Mouse (Mus musculus): ENCODE data around the gene Engase. TPM values are rescaled to one million over a fixed set of nuclear protein-coding genes. Genes with fewer than 3 reads are reported as not detected.

Engase gene
- polyA plus RNA-seq, 1 experiment from 2014 or later = 7.0 TPM

GRCm38 (mm10) chr11:118494001-118494737, 17.5 kb downstream of the Engase start:
- H3K27ac ChIP-seq = peak overlapping the region; percentile 72; the same call in 1 of the 2 replicates

GRCm38 (mm10) chr11:118495065-118495464, 18.4 kb downstream of the Engase start:
- Histone ChIP-seq H3K27ac (no peak overlapping the region), H3K4me2 (no peak overlapping the region), H3K9ac (0 out of 2 replicates have a peak overlapping the region, but pooled peaks have one; percentile 8), H3K27me3 (no peaks in the 10 kb centered on the region), H3K36me3 (peaks cover 7% of the 10 kb centered on the region), H3K4me1 (replicated peaks) (peaks cover 50% of the 10 kb centered on the region), H3K4me3 (no peak overlapping the region), H3K9me3 (no peaks in the 10 kb centered on the region)
- ATAC-seq (ENCODE audit: low FRiP score) = no peak
- 47% methylated on average over 5 of the region's 5 CpGs for WGBS

More at GRCm38 (mm10) chr11:118494001-118494737, 17.5 kb downstream of the Engase start:
- H3K4me3 ChIP-seq = no peak overlapping the region
- H3K9me3 ChIP-seq = no peaks in the 10 kb centered on the region
- ATAC-seq (ENCODE audit: low FRiP score) = no peak
- H3K9ac ChIP-seq = no peak overlapping the region
- H3K4me2 ChIP-seq = no peak overlapping the region
- no peaks in the 10 kb centered on the region for H3K27me3 ChIP-seq
- 90% methylated on average over 12 of the region's 12 CpGs for WGBS
- H3K36me3 ChIP-seq = peaks cover 4% of the 10 kb centered on the region
- H3K4me1 ChIP-seq (replicated peaks) = peaks cover 59% of the 10 kb centered on the region

GRCm38 (mm10) chr11:118496066-118496689, 19.5 kb downstream of the Engase start:
- Histone ChIP-seq H3K36me3 (peaks cover 14% of the 10 kb centered on the region), H3K27ac (no peak overlapping the region), H3K4me2 (no peak overlapping the region), H3K9ac (peak overlapping the region; percentile 39), H3K9me3 (no peaks in the 10 kb centered on the region), H3K27me3 (no peaks in the 10 kb centered on the region), H3K4me1 (replicated peaks) (peaks cover 40% of the 10 kb centered on the region), H3K4me3 (no peak overlapping the region)
- 50% methylated on average over 20 of the region's 20 CpGs for WGBS
- no peak for ATAC-seq (ENCODE audit: low FRiP score)

GRCm38 (mm10) chr11:118502990-118503389, 26.4 kb downstream of the Engase start:
- Histone ChIP-seq H3K4me1 (replicated peaks) (peaks cover 16% of the 10 kb centered on the region), H3K9ac (no peak overlapping the region), H3K9me3 (no peaks in the 10 kb centered on the region), H3K4me3 (no peak overlapping the region), H3K27me3 (peaks cover 37% of the 10 kb centered on the region), H3K27ac (no peak overlapping the region), H3K4me2 (no peak overlapping the region), H3K36me3 (peaks cover 37% of the 10 kb centered on the region)
- no peak for ATAC-seq (ENCODE audit: low FRiP score)
- 58% methylated on average over 6 of the region's 6 CpGs for WGBS

- Histone ChIP-seq H3K4me2 (no peak overlapping the region), H3K9ac (no peak overlapping the region), H3K27ac (0 out of 2 replicates have a peak overlapping the region, but pooled peaks have one; percentile 4), H3K27me3 (peaks cover 37% of the 10 kb centered on the region), H3K4me3 (no peak overlapping the region), H3K4me1 (replicated peaks) (peaks cover 22% of the 10 kb centered on the region), H3K9me3 (no peaks in the 10 kb centered on the region), H3K36me3 (peaks cover 37% of the 10 kb centered on the region)
- ATAC-seq (ENCODE audit: low FRiP score) = no peak
- WGBS = 30% methylated on average over 34 of the region's 34 CpGs
These were observed 27.0 kb downstream of the Engase start for GRCm38 (mm10) chr11:118503418-118504179.

GRCm38 (mm10) chr11:118504180-118504454, 27.5 kb downstream of the Engase start:
- no peak for ATAC-seq (ENCODE audit: low FRiP score)
- no peak overlapping the region for H3K27ac ChIP-seq
- WGBS = 64% methylated on average over 5 of the region's 5 CpGs

GRCm38 (mm10) chr11:118507095-118507494, 30.5 kb downstream of the Engase start:
- Histone ChIP-seq H3K27ac (no peak overlapping the region), H3K9me3 (no peaks in the 10 kb centered on the region), H3K4me1 (replicated peaks) (peaks cover 33% of the 10 kb centered on the region), H3K4me3 (no peak overlapping the region), H3K4me2 (no peak overlapping the region), H3K36me3 (peaks cover 21% of the 10 kb centered on the region), H3K27me3 (peaks cover 40% of the 10 kb centered on the region), H3K9ac (no peak overlapping the region)
- WGBS = 93% methylated on average over 6 of the region's 6 CpGs
- ATAC-seq (ENCODE audit: low FRiP score) = no peak

More at GRCm38 (mm10) chr11:118504180-118504454, 27.5 kb downstream of the Engase start:
- no peak overlapping the region for H3K4me3 ChIP-seq
- H3K36me3 ChIP-seq = peaks cover 37% of the 10 kb centered on the region
- peaks cover 37% of the 10 kb centered on the region for H3K27me3 ChIP-seq
- H3K9ac ChIP-seq = no peak overlapping the region
- H3K4me2 ChIP-seq = no peak overlapping the region
- no peaks in the 10 kb centered on the region for H3K9me3 ChIP-seq
- H3K4me1 ChIP-seq (replicated peaks) = peaks cover 25% of the 10 kb centered on the region

- Histone ChIP-seq H3K27me3 (peaks cover 36% of the 10 kb centered on the region), H3K27ac (no peak overlapping the region; the same call in 1 of the 2 replicates), H3K4me3 (no peak overlapping the region), H3K36me3 (peaks cover 15% of the 10 kb centered on the region), H3K4me1 (replicated peaks) (peaks cover 42% of the 10 kb centered on the region), H3K9me3 (no peaks in the 10 kb centered on the region), H3K4me2 (no peak overlapping the region), H3K9ac (no peak overlapping the region)
- WGBS = 40% methylated on average over 5 of the region's 5 CpGs
- peak; percentile 3; the same call in 1 of the 2 replicates for ATAC-seq (ENCODE audit: low FRiP score)
These were observed 31.3 kb downstream of the Engase start for GRCm38 (mm10) chr11:118507904-118508303.

- H3K4me2 ChIP-seq = no peak overlapping the region
- ATAC-seq (ENCODE audit: low FRiP score) = no peak
- peak overlapping the region; percentile 35; the same call in 1 of the 2 replicates for H3K27ac ChIP-seq
- 77% methylated on average over 7 of the region's 7 CpGs for WGBS
- H3K9ac ChIP-seq = 0 out of 2 replicates have a peak overlapping the region, but pooled peaks have one; percentile 29
- peaks cover 11% of the 10 kb centered on the region for H3K36me3 ChIP-seq
- H3K9me3 ChIP-seq = no peaks in the 10 kb centered on the region
- peaks cover 42% of the 10 kb centered on the region for H3K4me1 ChIP-seq (replicated peaks)
- H3K4me3 ChIP-seq = no peak overlapping the region
- H3K27me3 ChIP-seq = peaks cover 32% of the 10 kb centered on the region
These were observed 31.7 kb downstream of the Engase start for GRCm38 (mm10) chr11:118508341-118508740.

- H3K4me1 ChIP-seq (replicated peaks) = peaks cover 66% of the 10 kb centered on the region
- peaks cover 7% of the 10 kb centered on the region; the same call in 1 of the 2 replicates for H3K27me3 ChIP-seq
- H3K9me3 ChIP-seq = no peaks in the 10 kb centered on the region
- peak overlapping the region; percentile 25 for H3K4me2 ChIP-seq
- 44% methylated on average over 6 of the region's 6 CpGs for WGBS
- H3K9ac ChIP-seq = peak overlapping the region; percentile 55
- H3K27ac ChIP-seq = peak overlapping the region; percentile 86
- H3K4me3 ChIP-seq = no peak overlapping the region
- peak; percentile 45 for ATAC-seq (ENCODE audit: low FRiP score)
- H3K36me3 ChIP-seq = no peaks in the 10 kb centered on the region
These were observed 35.2 kb downstream of the Engase start for GRCm38 (mm10) chr11:118511851-118512250.

GRCm38 (mm10) chr11:118512257-118512910, 35.8 kb downstream of the Engase start:
- Histone ChIP-seq H3K4me1 (replicated peaks) (peaks cover 69% of the 10 kb centered on the region), H3K27me3 (peaks cover 6% of the 10 kb centered on the region; the same call in 1 of the 2 replicates), H3K4me2 (peak overlapping the region; percentile 25), H3K36me3 (no peaks in the 10 kb centered on the region), H3K27ac (peak overlapping the region; percentile 86), H3K4me3 (no peak overlapping the region), H3K9ac (peak overlapping the region; percentile 55), H3K9me3 (no peaks in the 10 kb centered on the region)
- 35% methylated on average over 15 of the region's 15 CpGs for WGBS
- ATAC-seq (ENCODE audit: low FRiP score) = peak; percentile 65
